Mouse (Mus musculus) MEL (cell line): ENCODE data around the gene Camta1.

Experiments
- CTCF ChIP-seq, 3 experiments: IDR thresholded peaks in 2 of 3; conservative IDR thresholded peaks in 1 of 3; 2 replicates each; pipeline ENCODE4 v1.5.1; 2011 to 2012; ENCODE audit warnings: low read length in 3 of 3, low read depth in 2 of 3, mild to moderate bottlenecking in 2 of 3, improper control_type of control experiment in 1 of 3, inconsistent platforms in 1 of 3, mixed read lengths in 1 of 3, moderate library complexity in 1 of 3; ENCODE audit not compliant: control insufficient read depth in 1 of 3, insufficient read depth in 1 of 3, poor library complexity in 1 of 3, severe bottlenecking in 1 of 3
- EP300 ChIP-seq, 2 experiments: IDR thresholded peaks; 2 replicates each; pipeline ENCODE4 v1.6.1; 2011; ENCODE audit warnings: improper control_type of control experiment in 2 of 2, low read length in 2 of 2, low read depth in 1 of 2, mild to moderate bottlenecking in 1 of 2
- MAFK ChIP-seq: IDR thresholded peaks from 2 replicates; pipeline ENCODE4 v1.6.1; 2011; ENCODE audit warnings: low read depth, mild to moderate bottlenecking, low read length, improper control_type of control experiment, borderline replicate concordance
- MAX ChIP-seq: IDR thresholded peaks from 2 replicates; pipeline ENCODE4 v1.6.1; 2011; ENCODE audit warnings: low read length, improper control_type of control experiment
- MXI1 ChIP-seq: IDR thresholded peaks from 2 replicates; pipeline ENCODE4 v1.6.1; 2011; ENCODE audit warnings: mild to moderate bottlenecking, low read depth, low read length, improper control_type of control experiment
- MYB ChIP-seq: IDR thresholded peaks from 2 replicates; pipeline ENCODE4 v1.6.1; 2011; ENCODE audit warnings: mild to moderate bottlenecking, low read depth, low read length, improper control_type of control experiment
- POLR2A ChIP-seq, 2 experiments: IDR thresholded peaks; 2 replicates each; pipeline ENCODE4 v1.6.1; 2011 to 2012; ENCODE audit warnings: low read length in 2 of 2, mild to moderate bottlenecking in 2 of 2, control low read depth in 1 of 2, improper control_type of control experiment in 1 of 2, low read depth in 1 of 2, moderate library complexity in 1 of 2; ENCODE audit not compliant: control insufficient read depth in 1 of 2, insufficient read depth in 1 of 2, poor library complexity in 1 of 2
- TCF12 ChIP-seq: IDR thresholded peaks from 2 replicates; pipeline ENCODE4 v1.6.1; 2014; ENCODE audit warnings: low read depth, mild to moderate bottlenecking, inconsistent platforms, low read length, improper control_type of control experiment, moderate library complexity
- USF1 ChIP-seq: IDR thresholded peaks from 2 replicates; pipeline ENCODE4 v1.6.1; 2014; ENCODE audit warnings: low read depth, mild to moderate bottlenecking, inconsistent platforms, low read length, improper control_type of control experiment, moderate library complexity

DNA sequence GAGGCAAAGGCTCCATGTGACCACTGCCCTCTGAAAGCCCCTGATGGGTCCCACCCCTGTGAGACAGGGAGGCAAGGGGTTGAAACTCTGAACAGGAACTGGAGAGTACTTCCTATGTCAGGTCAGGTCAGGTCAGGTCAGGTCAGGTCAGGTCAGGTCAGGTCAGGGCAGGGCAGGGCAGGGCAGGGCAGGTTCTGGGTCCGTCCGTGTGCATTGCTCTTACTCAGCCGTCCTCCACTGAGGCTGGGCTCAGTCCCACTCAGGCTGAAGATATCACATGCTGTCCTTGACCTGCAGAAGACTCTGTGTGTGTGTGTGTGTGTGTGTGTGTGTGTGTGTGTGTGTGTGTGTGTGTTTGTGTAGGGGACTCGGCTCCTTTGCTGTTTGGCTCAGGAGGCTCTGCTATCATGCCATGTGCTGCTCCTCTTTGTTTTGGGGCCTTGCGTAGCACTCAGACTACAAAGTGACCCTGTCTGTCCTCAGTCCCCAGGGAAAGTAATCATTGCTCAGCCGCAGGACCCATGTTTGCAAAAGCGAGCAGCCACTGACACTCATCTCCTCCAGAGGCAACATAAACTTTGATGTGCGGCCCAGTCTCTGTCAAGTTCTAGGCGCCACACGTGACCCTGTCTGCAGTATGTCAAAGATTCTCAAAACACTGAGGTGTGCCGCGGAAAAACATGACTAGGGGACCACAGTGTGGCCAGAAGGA is 488.7 kb downstream of the Camta1 start:
- TF ChIP-seq EP300 (IDR thresholded peaks at IDR 0.05; ENCODE audit: low read depth in 1 of 2, low read length in 2 of 2) (no peak), MYB (no peak), CTCF (IDR thresholded peaks at IDR 0.05 in 2 of 3, conservative IDR thresholded peaks at IDR 0.05 in 1 of 3; ENCODE audit: control insufficient read depth in 1 of 3, insufficient read depth in 1 of 3, low read depth in 2 of 3, low read length in 3 of 3, poor library complexity in 1 of 3, severe bottlenecking in 1 of 3) (no peak), POLR2A (IDR thresholded peaks at IDR 0.05; ENCODE audit: control insufficient read depth in 1 of 2, insufficient read depth in 1 of 2, low read depth in 1 of 2, low read length in 2 of 2, poor library complexity in 1 of 2) (no peak), MAFK (no peak), MAX (no peak), USF1 (no peak), TCF12 (no peak), MXI1 (no peak)
